Mouse (Mus musculus) left cerebral cortex, postnatal 4 days (tissue): ENCODE results near the gene Pcgf2. TPM values are rescaled to one million over a fixed set of nuclear protein-coding genes. Genes with fewer than 3 reads are reported as not detected.
"Not testable (repeated sequence)": the region's sequence is repeated elsewhere in the genome, so short reads cannot be mapped to it uniquely, and the experiment has no call there.

Experiments
- DNase-seq: peaks from one replicate; pipeline ENCODE4 v3.0.0-alpha.2; 2022
- intact Hi-C: fragments of 180-260 bp; cut with DNase I; formaldehyde crosslinking; loops from one replicate; pipeline ENCODE4 v1.15.1; 2025
- total RNA-seq, 2 experiments: library from RNA; stranded (reverse); gene quantifications; 2 replicates each; pipeline ENCODE4 v1.2.3; 2021

Gene Pcgf2
- total RNA-seq: 100 to 1,000 TPM; 100 to 104 TPM

DNA sequence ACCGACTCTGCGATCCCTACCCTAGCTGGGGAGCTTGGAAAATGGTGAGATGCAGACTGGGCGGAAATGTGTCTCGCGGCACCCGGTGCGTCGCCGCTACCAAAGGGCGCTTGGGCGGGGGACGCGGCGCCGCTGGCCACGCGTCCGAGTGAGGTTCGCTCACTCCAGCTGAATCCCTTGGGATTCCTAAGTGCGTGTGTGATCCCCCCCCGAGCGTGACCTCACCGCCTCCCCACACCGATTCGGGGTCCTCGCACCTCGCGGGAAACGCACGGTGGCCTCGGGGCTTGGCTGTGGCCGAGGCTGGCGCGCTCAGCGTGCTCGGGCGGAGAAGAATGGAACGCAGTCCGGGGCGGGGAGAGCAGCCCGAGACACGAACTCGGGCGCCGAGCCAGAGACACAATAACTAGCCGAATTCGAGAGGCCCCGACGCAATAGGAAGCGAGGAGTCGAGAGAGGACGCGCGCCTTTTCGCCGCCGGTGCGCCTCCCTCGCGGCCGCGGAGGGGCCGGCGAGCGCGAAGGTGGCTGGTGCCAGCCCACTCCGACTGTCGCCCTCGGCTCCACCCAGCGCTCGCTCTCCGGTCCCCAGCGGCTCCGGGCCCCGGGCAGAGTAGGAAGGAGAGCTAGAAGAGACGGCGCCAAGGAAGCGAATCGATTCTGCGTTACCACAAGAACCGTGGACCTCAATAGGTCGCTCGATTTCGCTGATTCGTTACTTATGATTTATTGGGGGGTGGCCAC, at the start of gene Pcgf2:
Pcgf2 (minus strand) TSS at position 495 of the 743 bp plus-strand sequence.
- intact Hi-C loops: no loop called here
- DNase-seq: peak; percentile 88

DNA sequence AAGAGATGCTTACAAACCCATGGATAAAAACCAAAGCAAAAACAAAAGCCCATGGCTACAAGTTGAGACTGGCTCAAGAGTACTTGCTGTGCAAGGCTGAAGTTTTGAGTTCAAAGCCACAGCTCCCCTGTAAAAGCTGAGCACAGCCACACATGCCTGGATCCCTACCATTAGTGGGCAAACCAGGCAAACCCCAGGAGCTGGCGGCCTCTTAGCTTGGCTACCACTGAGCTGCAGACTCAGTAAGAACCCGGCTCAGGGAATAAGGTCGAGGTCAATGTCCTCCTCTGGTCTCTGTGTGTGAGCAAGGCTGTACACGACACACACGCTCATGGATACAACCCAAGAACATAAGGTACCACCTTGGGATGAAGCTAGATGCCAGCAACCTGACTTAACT, 48.2 kb upstream of the Pcgf2 start:
- DNase-seq: no peak
- intact Hi-C loops: no loop called here

DNA sequence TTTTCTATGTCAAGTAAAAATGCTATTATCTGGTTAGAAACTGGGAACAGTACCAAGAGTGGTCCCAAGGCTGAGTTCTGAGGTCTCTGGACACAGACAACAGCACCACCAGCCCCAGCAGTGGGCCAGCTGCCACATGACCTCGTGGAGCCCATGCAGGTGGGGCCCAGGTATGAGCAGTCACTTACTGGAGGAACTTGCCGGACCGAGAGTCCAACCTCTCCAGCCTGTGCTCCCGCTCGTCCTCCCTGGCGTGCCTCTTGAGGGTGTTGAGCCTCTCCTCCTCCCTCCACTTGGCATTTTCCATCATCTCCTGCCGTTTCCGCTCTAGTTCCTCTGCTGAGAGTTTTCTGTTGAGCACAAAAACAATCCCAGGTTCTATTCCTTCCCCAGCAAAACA, 47.5 kb upstream of the Pcgf2 start:
- no peak for DNase-seq
- intact Hi-C loops: no loop called here

DNA sequence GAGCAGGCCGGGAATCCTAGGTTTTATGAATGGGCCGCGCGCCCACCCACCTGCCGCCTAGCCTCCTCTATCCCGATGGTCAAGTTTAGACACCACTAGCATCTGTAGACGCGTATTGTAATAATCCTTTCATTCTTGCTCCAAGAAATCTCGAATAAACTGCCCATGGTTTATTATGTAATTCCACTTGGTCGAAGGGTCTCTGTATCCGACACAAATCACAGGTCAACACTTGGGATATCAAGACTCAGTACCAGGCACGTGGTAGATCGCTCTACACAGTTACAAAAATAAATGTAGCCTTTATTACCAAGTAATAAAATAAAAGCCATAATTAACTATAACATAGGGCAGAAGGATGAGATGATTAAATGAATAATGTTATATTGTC, 45.0 kb upstream of the Pcgf2 start:
- intact Hi-C loops: no loop called here
- no peak for DNase-seq

- peak; percentile 100 for DNase-seq
- intact Hi-C loops: no loop called here
Observed at GRCm38 (mm10) chr11:97744718-97745330, 44.5 kb upstream of the Pcgf2 start.

- intact Hi-C loops: no loop called here
- no peak for DNase-seq
Observed at GRCm38 (mm10) chr11:97744063-97744717, 43.9 kb upstream of the Pcgf2 start, which contains the start of gene Pip4k2b. Gene Pip4k2b (minus strand): TSS chr11:97744704.

DNA sequence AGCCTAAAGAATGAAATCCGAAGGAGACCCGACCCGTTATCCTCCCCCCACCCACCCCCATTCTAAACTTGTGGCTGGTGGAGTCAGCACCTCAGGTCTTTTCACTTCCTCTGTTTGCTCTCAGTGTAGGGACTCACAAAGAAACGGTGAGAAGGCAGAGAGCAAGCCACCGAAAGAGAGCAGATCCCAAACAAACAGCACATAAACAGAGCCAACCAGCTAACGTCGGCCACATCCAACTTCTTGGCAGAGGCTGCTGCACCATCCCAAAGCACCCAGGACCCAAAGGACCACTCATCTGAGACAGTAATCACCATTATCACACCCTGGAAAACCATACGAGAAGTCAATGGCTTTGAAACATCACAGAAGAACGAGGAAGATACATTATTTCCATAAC, 43.1 kb upstream of the Pcgf2 start:
- intact Hi-C loops: no loop called here
- no peak for DNase-seq

- intact Hi-C loops: no loop called here
- DNase-seq: no peak
Observed at GRCm38 (mm10) chr11:97742591-97742990, 42.3 kb upstream of the Pcgf2 start.

- no peak for DNase-seq
- intact Hi-C loops: no loop called here
Observed at GRCm38 (mm10) chr11:97742157-97742556, 41.9 kb upstream of the Pcgf2 start.

DNA sequence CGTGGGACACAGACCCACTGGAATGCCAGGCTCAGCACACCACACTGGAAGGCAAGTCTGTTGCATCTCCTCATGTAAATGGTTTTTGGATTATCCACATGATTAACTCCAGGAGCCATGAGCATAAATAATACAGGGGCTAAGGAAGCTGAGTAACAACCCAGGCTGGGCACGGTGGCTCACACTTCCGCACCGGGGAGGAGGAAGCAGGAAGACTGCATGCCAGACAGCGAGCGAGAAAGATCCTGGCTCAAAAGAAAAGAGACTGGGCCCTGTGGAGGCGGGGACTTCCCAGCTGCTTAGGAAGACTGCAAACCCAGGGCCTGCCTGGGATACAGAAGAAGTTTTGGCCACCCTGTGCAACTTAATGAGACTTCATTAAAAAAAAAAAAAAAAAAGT, 39.9 kb upstream of the Pcgf2 start:
- DNase-seq: no peak

DNA sequence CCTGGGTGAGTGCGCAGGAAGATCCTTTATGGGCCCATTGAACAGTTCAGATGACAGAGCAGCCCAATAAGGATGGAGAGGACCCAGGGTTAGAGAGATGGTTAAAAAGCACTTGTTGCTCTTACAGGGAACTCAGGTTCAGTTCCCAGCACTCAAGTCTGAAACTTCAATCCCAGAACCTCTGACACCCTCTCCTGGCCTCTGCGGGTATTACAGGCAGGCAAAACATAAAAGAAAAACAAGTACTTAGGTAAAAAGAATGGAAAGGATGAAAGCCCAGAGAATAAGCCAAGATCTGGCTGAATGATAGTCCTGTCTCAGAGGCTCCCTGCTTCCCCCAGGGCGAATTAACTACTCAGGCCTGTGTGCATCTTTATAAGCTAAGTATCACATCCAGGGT, 38.9 kb upstream of the Pcgf2 start:
- DNase-seq: no peak
- intact Hi-C loops: no loop called here

More for the DNA sequence above, 39.9 kb upstream of the Pcgf2 start:
- intact Hi-C loops: no loop called here

- intact Hi-C loops: no loop called here
- no peak for DNase-seq
Observed at GRCm38 (mm10) chr11:97738703-97739102, 38.4 kb upstream of the Pcgf2 start.

DNA sequence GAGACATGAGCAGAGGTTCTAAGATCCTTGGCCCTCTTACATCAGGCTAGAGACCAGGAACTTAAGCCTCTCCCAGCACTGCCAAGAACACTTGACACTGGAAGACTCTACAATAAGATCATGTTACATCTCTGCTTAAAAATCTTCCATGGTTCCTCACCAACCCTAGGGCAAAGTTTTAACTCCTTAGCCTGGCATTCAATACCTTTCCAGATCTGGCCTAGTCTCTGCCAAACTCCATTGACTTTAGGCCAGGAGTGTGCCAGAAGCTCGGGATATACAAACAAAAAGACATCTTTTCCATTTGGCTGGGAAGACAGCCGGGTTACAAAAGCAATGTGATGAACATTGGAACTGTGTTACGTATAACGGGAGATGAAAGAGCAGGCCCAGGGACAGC, 37.3 kb upstream of the Pcgf2 start:
- intact Hi-C loops: no loop called here
- no peak for DNase-seq

- intact Hi-C loops: no loop called here
- no peak for DNase-seq
Observed at GRCm38 (mm10) chr11:97736645-97737044, 36.3 kb upstream of the Pcgf2 start.

- intact Hi-C loops, DNase-seq: not testable (repeated sequence)
Observed at GRCm38 (mm10) chr11:97734810-97735209, 34.5 kb upstream of the Pcgf2 start.

- DNase-seq: no peak
Observed at GRCm38 (mm10) chr11:97733689-97734088, 33.4 kb upstream of the Pcgf2 start.

GRCm38 (mm10) chr11:97728730-97729129, 28.4 kb upstream of the Pcgf2 start:
- intact Hi-C loops: no loop called here
- no peak for DNase-seq

More at GRCm38 (mm10) chr11:97733689-97734088, 33.4 kb upstream of the Pcgf2 start:
- intact Hi-C loops: no loop called here

DNA sequence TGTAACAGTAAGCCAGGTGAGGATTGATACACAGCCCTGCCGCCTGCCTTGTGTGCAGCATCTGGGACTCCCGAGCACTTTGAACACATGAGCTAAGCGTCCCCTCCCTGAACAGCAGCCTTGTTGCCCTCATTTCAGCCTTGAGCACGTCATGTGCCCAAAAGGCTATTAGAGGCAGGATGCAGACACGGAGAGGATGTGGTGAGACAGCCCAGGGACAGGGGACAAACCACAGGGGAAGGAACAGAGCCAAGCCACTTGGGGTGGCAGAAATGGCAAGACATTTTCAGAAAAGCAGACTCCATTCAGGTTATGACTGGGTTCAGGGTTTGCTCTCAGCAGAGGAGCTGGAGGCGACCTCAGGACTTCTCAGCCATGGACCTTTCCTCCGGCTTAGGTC, 28.0 kb upstream of the Pcgf2 start:
- no peak for DNase-seq
- intact Hi-C loops: no loop called here

DNA sequence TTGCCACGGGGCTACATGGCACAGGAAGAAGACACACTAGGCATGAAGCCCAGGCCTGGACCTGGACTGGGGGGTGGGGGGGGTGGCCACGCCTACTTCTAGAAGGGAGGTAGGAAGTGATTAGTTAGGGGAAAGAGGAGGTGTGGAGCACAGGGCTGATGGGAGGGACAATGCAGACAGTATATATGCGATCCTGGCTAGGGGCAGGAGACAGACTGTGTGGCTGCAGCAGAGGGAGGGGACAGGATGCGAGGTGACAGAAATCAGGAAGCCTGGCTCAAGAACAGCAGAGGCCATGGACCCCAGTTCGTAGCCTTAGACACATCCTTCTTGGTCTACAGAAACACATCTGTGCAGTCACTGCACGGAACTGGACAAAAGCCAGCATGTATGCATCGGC, 23.4 kb upstream of the Pcgf2 start:
- intact Hi-C loops: no loop called here
- DNase-seq: no peak

GRCm38 (mm10) chr11:97721338-97721737, 21.0 kb upstream of the Pcgf2 start:
- no peak for DNase-seq
- intact Hi-C loops: no loop called here

- intact Hi-C loops: no loop called here
Observed at GRCm38 (mm10) chr11:97719041-97719440, 18.7 kb upstream of the Pcgf2 start.

More at GRCm38 (mm10) chr11:97719041-97719440, 18.7 kb upstream of the Pcgf2 start:
- no peak for DNase-seq
